Mouse (Mus musculus): Measurements from ENCODE around the gene Cux2.
"Not testable (repeated sequence)": the region's sequence is repeated elsewhere in the genome, so short reads cannot be mapped to it uniquely, and the experiment has no call there.

Cux2 gene

DNA sequence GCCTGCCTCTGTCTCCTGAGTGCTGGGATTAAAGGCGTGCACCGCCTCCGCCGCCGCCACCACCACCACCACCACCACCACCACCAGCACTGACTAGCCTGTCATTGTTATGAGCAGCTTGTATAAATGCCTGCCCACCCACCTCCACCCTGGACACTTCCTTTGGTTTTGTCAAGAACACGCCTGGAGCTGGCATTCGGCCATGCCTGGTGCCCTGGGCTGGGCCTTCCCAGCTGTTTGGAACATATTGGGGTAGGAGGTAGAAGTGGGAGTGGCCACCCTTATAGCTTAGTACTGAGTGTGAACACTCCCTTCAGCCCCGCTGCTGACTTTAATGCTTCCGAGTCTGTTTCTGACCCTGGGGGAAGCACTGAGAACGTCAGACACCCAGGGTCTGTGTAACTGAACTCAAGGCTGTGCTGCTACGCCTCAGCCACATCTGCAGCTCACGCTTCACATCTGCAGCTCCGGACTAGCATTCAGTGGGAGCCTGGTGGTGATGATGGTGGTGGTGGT is 178.3 kb downstream of the Cux2 start:
- no peak for DNase-seq (ENCODE audit: low spot score in 2 of 2)

DNA sequence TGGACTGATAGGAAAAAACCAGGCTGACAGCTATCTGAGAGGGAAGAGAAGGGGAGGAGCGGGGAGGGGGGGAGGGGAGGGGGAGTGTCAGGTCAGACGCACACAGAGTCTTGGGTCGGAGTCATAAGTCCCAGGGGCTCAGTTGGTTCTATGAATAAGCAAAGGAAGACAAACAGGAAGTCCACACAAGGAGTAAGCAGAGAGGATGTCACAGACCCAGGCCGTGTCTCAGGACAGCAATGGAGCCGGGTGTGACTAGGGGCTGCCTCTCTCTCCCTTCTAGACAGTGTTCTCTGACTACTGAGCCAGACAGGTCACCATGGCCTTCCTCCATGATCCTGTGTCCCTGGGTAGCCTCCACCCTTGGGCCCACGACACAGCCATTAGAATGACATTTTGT is 179.1 kb downstream of the Cux2 start:
- DNase-seq (ENCODE audit: low spot score in 2 of 2): no peak

DNA sequence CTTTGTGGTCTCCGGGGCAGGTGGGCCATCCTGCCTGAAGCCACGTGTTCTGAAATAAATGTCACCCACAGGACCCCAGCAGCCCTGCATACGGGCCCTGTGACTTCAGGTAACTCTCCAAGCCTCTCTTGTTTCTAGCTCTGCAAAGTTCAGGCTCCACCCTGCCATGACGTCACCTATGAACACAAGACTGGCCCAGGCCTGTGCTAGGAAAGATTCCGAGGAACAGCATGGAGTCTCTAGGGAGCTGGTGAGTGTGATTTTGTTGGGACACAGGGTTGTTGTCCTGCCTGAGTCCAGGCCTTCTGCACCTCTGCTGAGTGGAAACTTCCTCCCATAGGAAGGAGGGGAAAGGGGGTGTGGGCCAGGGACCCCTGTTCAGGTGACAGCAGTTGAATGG is 181.9 kb downstream of the Cux2 start:
- DNase-seq (ENCODE audit: low spot score in 2 of 2): no peak

DNA sequence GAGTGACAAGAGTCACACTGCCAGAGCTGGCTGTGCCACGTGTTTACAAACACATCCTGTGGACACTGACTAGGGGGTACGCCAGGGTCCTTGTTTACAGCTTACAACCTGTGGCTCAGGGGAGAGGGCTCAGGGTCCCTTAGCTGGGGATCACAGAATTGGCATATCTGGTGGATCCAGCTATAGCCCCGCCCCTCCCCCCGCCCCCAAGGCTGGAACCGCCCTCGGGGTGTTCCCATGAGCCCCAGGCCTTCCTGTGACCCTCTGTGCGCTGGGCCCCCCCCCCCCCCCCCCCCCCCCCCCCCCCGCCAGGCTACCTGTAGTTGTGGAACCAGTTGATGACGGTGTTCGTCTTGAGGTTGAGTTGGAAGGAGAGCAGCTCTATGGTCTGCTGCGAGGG is 185.6 kb downstream of the Cux2 start:
- DNase-seq (ENCODE audit: low spot score in 2 of 2): no peak

DNA sequence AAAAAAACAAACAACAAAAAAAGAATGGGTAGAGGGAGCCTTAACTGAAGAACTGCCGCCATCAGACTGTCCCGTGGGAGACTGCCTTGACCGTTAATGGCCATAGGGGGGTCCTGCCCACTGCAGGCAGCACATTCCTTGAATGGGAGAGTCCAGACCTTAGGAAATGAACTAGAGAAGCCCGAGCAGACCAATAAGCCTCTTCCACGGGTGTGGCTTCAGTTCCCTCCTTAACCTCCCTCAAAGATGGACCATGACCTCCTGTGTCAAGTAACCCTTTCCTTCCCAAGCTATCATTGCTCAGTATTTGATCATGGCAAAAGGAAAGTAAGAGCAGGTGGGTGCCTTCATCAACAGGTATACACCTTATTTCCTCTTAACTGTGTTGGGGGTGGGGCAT is 187.9 kb downstream of the Cux2 start:
- no peak for DNase-seq (ENCODE audit: low spot score in 2 of 2)

DNA sequence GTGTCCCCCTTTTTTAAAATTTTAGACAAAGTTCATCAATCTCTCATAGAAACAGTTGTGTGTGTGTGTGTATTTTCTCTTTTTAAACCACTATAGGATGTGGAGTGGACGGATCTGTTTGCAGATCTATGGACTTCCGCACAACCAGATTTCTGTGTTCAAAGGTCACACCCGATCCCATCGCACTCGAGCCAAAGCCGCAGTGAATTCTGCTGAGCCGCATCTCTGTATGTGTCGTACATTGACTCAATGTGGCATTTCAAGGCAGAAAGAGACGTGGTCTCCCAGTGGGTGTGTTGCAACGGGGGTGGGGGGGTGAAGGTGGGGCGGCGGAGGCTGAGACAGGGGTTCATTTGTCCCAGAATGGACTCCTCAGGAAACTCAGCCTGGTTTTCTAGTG is 191.5 kb downstream of the Cux2 start:
- no peak for DNase-seq (ENCODE audit: low spot score in 2 of 2)

DNA sequence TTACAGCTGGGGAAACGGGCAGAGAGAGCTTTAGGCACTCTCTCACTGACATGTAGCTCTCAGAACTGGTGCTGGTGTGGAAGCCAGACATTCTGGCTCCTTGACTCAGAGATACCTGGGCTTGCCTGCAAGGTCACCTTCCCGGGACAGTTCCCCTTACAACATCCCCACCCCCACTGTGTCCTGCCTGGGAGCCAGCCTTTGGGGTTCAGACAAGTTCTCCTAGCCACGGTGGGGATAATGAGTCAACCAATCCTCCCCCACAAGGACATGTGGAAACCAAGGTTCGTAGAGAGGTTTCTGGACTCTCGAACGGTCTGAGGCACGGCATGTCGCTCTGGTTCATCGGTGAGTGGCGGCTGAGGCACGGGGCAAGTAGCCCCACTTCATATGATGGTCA is 193.2 kb downstream of the Cux2 start:
- no peak for DNase-seq (ENCODE audit: low spot score in 2 of 2)

DNA sequence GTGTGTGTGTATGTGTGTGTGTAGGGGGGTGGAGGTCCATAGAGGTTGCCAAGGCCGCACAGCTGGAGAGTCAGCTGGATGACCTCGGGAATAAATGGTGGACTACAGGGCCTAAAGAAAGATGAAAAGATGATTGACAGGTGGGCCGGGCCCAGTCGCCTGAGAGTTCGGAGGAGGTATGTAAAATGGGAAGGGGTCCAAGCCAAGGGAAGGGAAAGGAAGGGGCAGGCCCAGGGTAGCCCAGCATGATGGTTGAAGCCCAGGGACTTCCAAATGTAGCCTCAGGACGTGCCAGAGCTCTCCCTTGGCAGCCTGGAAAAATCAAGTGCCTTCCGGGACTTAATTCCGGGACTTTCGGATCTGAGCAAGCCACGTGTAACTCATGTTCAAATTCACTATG is 195.1 kb downstream of the Cux2 start:
- no peak for DNase-seq (ENCODE audit: low spot score in 2 of 2)

DNA sequence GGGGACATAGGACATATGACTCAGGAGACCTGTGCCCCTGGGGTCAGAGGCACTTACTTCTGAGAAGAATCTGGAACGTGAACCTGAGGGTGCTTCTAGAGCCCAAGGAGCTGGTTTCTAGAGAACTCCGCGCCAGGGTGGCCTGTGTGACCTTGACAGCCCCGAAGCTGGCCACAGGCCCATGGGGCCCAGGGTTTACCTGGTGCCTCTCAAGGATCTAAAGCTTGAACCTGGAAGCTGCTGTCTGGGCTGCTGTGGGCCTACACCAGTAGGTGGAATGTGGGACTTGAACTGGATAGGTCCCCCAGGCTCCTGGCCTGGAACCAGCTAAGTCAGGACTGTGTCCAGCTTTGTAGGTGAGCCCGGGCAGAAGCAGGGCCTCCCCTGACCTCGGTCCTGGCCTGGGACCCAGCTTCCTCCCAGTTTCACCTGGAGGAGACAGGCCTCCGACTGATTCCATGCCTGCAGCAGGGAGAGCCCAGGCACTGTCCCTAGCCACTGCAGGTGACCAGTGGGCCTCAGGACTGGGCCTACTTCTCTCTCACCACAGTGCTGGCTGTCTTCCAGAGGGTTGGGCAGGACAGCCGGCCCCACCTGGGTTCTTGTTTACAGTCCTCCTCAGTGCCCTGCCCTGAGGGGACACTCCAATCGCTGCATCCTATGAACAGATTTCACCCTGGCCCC is 196.4 kb downstream of the Cux2 start:
- DNase-seq (ENCODE audit: low spot score in 2 of 2): no peak

DNA sequence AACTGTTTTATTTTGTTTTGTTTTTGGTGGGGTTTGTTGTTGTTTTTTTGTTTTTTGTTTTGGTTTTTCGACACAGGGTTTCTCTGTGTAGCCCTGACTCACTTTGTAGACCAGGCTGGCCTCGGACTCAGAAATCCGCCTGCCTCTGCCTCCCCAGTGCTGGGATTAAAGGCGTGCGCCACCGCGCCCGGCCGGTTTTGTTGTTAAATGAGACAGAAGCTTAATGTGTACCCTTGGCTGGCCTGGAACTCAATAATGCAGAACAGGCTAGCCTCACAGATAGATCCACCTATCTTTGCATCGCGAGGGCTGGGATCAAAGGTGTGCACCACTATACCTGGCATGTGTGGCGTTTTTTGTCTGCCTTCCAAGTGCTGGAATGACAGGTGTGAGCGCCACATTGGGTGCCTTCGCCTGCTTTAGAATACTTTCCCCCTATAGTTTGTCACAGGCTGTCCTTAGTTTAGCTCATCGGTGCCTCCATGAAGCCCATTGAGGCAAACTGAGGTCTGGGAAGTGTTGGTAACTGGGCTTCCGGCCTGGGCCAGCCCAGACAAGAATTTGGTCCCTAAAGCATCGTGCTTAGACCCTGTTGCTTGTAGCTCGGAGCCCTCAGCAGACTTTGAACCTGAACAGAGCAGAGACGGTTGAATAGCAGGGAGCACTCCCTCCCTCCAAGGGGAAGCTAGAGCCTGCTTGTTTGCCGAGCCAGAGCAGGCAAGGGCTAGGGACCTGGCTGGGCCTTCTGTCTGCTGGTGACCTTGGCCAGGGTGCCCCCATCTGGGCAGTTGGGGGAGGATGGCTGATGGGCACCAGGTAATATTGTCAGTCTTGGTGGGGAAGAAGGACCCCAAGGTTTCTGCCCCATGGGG is 200.2 kb downstream of the Cux2 start:
- DNase-seq (ENCODE audit: low spot score in 2 of 2): no peak

DNA sequence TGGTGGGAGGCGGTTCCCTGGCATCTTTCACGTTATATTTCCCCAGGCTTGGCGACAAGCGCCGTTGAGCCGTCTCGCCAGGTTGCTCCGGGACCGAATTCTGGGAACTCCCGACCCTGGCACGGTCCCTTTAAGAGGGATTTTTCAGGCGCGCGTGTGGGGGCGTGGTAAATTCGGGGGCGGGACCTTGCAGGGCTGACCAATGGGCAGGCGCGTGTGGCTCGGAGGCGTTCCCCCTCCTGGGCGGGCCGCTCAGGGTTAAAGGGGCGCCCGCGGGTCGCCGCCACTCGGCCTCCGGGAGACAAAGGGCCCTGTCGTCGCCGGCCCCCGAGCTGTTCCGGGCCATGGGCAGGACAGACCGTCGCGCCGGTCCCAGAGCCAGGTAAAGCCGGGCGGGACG is 201.2 kb downstream of the Cux2 start, which contains the start of gene Pheta1:
Pheta1 (plus strand) TSS at position 242 of the 400 bp plus-strand sequence.
- peak; percentile 90 to 94 for DNase-seq (ENCODE audit: low spot score in 2 of 2)

DNA sequence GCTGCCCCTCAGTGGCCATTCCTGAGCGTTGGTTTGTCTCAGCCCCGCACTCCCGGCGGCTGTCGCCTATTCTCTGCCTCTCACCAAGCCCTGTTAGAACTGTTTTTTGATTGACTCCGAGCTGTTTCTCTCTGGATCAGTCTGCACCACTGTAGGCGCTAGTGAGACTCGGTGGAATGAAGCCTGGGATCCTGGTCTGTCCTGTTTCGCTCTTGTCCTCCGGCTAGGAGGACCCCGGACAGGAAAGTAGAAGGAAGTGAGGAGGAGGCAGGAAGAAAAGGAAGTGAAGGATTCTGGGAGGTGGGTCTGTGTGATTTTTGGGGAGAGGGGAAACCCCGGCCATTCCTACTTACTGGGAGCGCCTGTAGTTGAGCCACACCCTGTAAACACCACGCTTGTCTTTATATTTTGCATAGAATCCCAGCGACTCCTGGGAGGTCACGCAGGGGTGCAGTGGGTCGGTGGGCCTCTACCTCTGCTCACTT is 201.8 kb downstream of the Cux2 start:
- DNase-seq (ENCODE audit: low spot score in 2 of 2): no peak

DNA sequence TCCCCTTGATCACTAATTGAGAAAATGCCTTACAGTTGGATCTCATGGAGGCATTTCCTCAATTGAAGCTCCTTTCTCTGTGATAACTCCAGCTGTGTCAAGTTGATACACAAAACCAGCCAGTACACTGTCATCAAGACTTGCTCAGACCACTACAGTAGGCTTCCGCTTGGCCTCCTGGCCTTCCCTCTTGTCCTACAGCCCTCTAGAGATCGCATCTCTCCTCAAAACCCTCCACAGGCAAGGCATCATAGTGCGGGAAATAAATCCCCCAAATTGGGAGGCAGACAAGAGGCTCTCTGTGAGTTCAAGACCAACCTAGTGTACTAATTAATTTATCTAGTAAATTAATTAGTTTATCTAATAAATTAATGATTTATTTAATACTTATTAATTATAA is 202.6 kb downstream of the Cux2 start:
- not testable (repeated sequence) for DNase-seq (ENCODE audit: low spot score in 2 of 2)

DNA sequence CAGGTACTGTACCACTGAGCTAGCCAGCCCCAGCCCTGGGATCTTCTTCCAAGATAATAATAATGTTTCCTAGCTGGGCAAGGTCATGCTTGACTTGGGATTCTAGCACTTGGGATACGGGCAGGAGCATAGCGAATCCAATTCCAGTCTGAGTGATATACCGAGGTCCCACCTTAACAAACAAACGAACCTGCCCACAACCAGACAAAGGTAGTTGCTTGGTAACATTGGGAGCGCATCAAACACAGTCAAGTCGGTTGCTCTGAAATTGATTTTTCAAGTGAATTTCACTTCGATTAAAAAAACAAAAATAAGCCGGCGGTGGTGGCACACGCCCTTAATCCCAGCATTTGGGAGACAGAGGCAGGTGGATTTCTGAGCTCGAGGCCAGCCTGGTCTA is 203.6 kb downstream of the Cux2 start:
- no peak for DNase-seq (ENCODE audit: low spot score in 2 of 2)

DNA sequence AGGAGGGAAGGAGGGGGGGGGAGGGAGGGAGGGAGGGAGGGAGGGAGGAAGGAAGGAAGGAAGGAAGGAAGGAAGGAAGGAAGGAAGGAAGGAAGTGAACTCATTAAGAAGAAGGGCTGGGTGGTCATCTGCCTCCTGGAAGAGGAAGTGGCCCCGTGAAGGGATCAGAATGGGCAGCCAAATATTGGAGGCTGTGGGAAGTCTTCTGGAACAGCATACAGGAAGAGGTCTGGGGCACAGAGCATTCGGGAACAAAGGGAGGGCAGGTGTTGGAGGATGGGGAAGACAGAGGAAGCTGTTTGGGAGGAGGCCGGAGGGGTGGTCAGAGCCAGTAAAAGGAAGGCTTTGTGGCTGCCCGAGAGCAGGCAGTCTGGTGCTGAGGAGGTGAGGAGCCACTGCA is 204.5 kb downstream of the Cux2 start:
- no peak for DNase-seq (ENCODE audit: low spot score in 2 of 2)

DNA sequence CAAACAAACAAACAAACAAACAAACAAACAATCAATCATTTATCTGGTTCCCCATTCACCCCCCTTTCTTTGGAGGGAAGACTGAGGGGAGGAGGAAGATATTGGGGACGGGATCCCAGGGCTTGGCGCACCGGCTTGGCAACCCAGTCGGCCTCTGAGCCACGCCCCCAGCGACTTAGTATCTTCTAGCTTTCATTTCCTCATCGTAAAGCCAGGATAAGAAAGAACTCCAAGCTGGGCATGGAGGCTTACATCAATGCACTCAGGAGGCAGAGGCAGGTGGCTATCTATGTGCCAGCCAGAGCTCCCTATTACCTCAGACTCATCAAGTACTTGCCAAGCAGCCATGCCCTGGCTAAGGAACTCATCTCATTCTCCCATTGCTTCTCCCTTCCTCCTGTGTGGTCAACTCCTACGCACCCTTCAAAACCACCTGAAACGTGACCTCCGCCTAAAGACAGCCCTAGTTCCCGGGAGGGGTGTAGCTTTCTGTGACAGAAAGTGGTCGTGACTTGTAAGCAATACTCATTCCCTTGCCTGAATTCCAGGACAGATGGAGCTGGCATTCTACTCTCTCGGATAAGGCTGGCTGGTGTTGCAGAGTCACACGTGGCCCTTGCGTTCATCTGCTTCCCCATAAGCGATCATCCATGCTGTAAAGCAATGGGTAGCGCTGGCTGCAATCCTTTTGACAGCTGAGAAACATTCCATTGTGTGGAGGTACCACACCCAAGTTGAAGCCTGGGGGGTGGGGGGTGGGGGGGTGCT is 206.6 kb downstream of the Cux2 start:
- no peak for DNase-seq (ENCODE audit: low spot score in 2 of 2)

DNA sequence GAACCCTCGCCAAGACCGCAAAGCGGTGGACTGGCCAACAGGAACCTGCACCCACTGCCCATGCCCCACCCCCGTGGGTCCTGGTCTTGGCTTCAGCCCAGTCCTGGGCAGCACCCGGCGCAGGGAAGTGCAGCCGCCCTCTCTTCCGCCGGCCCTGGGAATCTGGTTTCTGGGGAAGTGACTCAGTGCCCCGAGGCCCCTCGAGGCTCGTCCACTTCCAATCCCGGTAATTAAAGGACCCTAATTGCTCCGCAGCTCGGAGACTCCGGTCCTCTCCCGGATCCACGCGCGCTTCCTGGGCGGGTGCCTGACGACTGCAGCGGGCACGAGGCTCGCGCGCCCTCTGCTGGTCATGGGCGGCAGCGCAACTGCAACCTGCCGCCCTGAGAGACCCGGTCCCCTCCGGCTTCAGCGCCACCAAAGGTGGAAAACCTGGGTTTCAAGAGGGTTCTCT is 207.2 kb downstream of the Cux2 start:
- DNase-seq (ENCODE audit: low spot score in 2 of 2): peak; percentile 74 to 86

DNA sequence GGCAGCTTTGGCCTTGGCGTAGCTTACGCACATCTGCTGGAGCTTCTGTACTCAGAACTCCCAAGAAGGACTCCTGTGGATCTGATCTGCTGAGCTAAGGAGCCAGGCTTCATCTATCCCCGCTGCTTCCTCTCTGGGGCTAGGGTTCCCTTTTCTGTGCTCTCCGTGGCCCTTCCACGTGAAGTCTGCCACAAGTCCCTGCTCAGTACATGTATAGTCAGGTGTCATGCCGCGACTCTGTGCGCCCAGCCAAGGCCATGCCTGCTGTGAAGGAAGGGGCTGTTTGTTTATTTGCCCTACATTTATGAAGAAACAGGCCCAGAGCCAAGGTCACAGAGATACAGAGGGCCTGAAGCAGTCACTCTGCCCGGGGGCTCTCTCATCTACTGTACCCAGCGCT is 207.9 kb downstream of the Cux2 start:
- DNase-seq (ENCODE audit: low spot score in 2 of 2): no peak

DNA sequence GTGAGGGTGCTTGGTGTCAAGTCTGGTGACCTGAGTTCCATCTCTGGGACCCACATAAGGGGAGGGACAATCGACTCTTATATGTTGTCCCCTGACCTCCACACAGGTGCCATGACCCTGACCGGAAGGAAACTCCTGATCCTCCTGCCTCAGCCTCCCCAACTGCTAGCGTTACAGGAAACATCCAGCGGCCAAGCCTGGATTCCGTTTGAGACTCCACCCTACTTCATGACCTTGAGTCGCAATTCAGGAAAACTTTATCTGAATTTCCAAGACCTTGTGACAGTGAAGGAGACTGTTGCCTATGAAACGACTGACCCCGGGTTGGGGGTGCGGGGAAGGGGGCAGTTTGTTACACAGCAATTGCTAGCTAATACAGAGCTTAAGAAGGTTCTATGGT is 208.4 kb downstream of the Cux2 start:
- no peak for DNase-seq (ENCODE audit: low spot score in 2 of 2)

DNA sequence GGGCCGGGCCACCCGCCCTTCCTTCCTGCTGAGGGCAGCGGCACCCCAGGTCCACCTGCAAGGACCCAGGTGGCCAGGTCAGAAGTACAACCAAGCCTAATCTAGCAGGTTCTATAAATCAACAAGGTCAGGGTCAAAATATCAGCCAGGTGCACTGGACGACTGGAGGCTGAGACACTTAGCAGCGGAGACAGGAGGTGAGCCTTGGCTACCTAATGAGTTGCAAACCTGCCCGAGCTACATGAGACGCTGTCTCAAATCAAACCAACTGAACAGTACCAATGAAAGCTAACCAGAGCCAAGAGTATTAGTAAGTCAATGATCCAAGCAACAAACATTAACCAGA is 210.8 kb downstream of the Cux2 start:
- no peak for DNase-seq (ENCODE audit: low spot score in 2 of 2)

DNA sequence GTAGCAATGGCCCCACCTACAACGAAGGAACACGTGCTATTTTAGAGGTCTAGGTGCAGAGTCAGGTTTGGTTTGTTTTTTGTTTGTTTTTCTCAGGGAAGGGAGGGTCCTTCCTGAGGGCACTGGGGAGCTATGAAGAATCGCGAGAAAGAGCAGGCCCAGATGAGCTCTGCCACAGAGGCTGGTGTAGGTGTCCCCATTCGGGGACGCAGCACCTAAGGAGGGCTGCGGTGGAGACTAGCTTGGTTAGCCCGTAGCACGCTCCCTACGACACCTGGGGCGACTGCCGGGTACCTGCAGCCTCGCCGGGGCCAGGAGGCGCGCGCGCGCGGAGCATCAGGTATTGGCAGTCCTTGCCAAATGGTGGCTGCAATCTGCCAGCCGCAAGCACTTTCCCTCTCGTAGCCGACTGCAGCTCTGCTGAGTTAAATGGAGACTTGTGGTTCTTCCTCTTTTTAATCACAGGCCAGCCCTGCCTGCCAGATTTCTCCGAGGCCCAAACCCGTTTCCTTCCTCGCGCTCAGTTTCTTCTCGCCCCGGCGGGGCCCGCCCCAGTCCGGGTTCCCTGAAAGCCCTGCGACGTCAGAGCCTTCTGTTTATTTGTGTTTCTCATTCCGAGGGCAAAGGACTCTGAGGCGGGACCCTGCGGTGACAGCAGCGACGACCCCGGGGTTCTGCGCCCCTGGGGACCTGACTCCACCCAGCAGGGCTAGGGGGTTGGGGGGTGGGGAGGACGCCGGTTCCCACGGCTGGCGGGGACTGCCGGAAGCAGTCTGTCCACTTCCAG is 211.4 kb downstream of the Cux2 start:
- DNase-seq (ENCODE audit: low spot score in 2 of 2): peak in 1 of 2 experiments; percentile 57

All from urinary bladder, postnatal 4 days (tissue).